Mouse (Mus musculus): ENCODE measurements at regions not wholly inside any gene's neighbourhood (a gene's known extent, or its start where the extent isn't known, plus 50 kb on each side); places are given as distances from the start of the nearest gene placed in this dataset.
A peak's percentile ranks its signal among the peaks of the same experiment; 100 is the strongest.

DNA sequence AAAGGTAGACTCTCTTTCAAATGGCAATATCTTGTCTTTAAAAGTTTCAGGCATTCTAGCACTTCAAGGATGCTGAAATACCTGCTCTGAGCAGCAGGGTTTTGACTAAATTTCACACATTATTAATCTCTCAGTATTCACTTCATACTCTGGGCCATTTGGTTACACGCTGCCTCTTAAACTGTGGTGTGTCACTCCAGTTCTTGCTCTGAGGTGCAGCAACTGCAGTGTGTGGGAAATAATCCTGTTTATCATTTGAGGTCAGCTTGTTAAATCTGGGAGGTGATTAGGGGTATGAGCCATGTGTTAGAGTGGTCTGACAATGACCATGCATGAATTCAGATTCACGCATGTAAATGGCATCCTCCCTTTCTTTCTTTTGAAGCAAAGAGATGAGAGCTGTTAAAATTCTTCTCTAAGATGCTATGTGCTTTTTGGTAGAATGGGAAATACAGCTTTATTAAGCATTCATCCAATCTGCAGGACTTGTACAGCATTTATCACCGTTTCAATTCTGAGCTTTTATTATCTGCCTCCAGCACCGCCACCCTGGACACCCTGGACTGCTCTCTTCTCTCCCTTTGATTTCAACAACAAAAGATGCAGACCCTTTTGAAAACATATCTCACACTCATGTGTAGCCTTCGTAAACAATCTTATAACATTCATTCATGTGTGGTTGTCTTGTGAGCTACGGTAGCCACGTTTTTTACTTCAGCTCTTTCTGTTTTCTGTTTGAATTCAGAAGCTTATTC, 362.4 kb upstream of the Gm38303 start:
- Histone ChIP-seq H3K4me3 (replicated peaks; ENCODE audit: low read length) (no peak overlapping the region), H3K9ac (ENCODE audit: low read depth, low read length, severe bottlenecking) (no peak overlapping the region), H3K4me2 (replicated peaks; ENCODE audit: low read depth, low read length, severe bottlenecking) (no peak overlapping the region), H3K9me3 (ENCODE audit: control insufficient read depth, low read length) (no peaks in the 10 kb centered on the region), H3K27me3 (ENCODE audit: control insufficient read depth, insufficient read depth, low read length) (no peaks in the 10 kb centered on the region), H3K36me3 (ENCODE audit: control insufficient read depth, insufficient read depth, low read length) (no peaks in the 10 kb centered on the region), H3K27ac (replicated peaks; ENCODE audit: low read depth, low read length) (no peak overlapping the region), H3K4me1 (ENCODE audit: control insufficient read depth, insufficient read depth, low read length) (no peaks in the 10 kb centered on the region)
- ATAC-seq (ENCODE audit: low FRiP score, low read depth) (no peak), DNase-seq (ENCODE audit: low spot score) (no peak)
- no peak for TF ChIP-seq POLR2A (IDR thresholded peaks at IDR 0.05; ENCODE audit: borderline replicate concordance, extremely low read depth, insufficient read depth, insufficient read length)
- 69% methylated on average over 7 of the region's 7 CpGs for WGBS

DNA sequence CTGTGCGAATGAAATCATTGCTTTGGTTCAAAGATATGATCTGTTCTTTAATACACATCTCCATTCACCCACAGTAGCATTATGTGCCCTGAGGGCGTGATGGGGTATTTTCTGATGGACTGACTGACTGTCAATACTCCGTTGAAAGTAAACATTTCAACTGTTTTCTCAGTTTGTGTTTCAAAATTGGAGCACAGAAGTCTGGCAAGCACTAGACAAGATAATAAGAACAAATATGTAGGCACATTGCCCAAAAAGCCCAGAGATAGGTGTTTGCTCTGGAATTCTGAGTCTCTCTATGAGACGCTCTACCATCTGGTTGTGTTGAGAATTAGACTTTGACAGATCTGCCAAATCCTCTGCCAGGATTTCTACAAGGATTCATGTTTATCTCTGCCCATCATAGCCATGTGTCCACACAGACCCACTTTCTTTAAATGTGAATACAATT, 350.0 kb upstream of the Gm38303 start:
- no peaks in the 10 kb centered on the region for H3K36me3 ChIP-seq (ENCODE audit: control insufficient read depth, insufficient read depth, low read length)
- 52% methylated on average over 4 of the region's 4 CpGs for WGBS
- ATAC-seq (ENCODE audit: low FRiP score, low read depth): no peak
- no peak overlapping the region for H3K4me3 ChIP-seq (replicated peaks; ENCODE audit: low read length)
- DNase-seq (ENCODE audit: low spot score): no peak
- no peak overlapping the region for H3K27ac ChIP-seq (replicated peaks; ENCODE audit: low read depth, low read length)
- no peaks in the 10 kb centered on the region for H3K27me3 ChIP-seq (ENCODE audit: control insufficient read depth, insufficient read depth, low read length)
- no peak for TF ChIP-seq POLR2A (IDR thresholded peaks at IDR 0.05; ENCODE audit: borderline replicate concordance, extremely low read depth, insufficient read depth, insufficient read length)
- no peak overlapping the region for H3K4me2 ChIP-seq (replicated peaks; ENCODE audit: low read depth, low read length, severe bottlenecking)
- no peaks in the 10 kb centered on the region for H3K4me1 ChIP-seq (ENCODE audit: control insufficient read depth, insufficient read depth, low read length)
- H3K9ac ChIP-seq (ENCODE audit: low read depth, low read length, severe bottlenecking): no peak overlapping the region
- H3K9me3 ChIP-seq (ENCODE audit: control insufficient read depth, low read length): no peaks in the 10 kb centered on the region

DNA sequence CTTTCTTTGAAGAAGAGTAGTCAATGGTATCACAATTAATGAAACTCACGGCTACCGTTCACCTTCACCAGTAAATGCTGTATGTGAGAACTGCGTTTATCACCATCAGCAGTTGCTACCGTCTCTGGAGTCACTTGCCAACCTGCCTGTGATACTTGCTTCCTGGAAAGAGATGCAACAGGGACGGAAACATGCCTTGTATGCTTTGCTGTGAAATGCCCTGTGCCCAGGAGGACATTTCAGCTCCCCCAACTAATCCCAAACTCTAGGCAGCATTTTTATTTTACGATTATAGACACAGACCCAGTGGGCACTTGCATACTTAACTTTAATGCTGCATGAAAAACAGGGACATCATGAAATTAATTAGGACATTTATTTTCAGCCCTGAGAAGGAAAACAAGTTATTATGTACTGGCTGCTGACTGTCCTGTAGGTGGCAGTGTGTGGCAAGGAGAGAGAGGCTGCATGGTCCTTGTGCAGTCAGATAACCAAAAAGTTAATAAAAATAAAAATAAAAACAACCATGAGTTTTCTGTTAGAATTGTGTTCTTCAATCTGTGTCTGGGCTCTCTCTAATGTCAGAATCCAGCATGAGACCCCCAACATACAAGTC, 349.5 kb upstream of the Gm38303 start:
- H3K27me3 ChIP-seq (ENCODE audit: control insufficient read depth, insufficient read depth, low read length): no peaks in the 10 kb centered on the region
- TF ChIP-seq POLR2A (IDR thresholded peaks at IDR 0.05; ENCODE audit: borderline replicate concordance, extremely low read depth, insufficient read depth, insufficient read length): no peak
- no peak overlapping the region for H3K4me2 ChIP-seq (replicated peaks; ENCODE audit: low read depth, low read length, severe bottlenecking)
- 41% methylated on average over 6 of the region's 6 CpGs for WGBS
- DNase-seq (ENCODE audit: low spot score) (peak; percentile 60), ATAC-seq (ENCODE audit: low FRiP score, low read depth) (peak; percentile 72)
- no peaks in the 10 kb centered on the region for H3K36me3 ChIP-seq (ENCODE audit: control insufficient read depth, insufficient read depth, low read length)
- no peak overlapping the region for H3K4me3 ChIP-seq (replicated peaks; ENCODE audit: low read length)
- H3K9me3 ChIP-seq (ENCODE audit: control insufficient read depth, low read length): no peaks in the 10 kb centered on the region
- H3K9ac ChIP-seq (ENCODE audit: low read depth, low read length, severe bottlenecking): no peak overlapping the region
- no peak overlapping the region for H3K27ac ChIP-seq (replicated peaks; ENCODE audit: low read depth, low read length)
- no peaks in the 10 kb centered on the region for H3K4me1 ChIP-seq (ENCODE audit: control insufficient read depth, insufficient read depth, low read length)

DNA sequence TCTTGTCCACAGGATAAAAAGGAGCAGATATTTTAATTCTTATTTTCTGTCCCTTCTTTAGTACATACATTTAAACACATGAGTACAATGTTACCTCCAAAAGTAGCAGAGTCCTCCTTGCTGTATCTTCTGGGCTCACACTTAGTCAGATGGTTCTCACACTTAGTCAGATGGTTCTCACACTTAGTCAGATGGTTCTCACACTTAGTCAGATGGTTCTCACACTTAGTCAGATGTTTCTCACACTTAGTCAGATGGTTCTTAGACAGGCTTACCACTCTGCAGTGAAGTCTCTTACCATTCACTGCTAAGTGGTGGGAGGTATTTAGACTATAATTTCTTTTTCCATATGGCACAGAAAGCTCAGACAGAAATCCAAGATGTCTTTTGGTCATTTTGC, 346.5 kb upstream of the Gm38303 start:
- no peak for TF ChIP-seq POLR2A (IDR thresholded peaks at IDR 0.05; ENCODE audit: borderline replicate concordance, extremely low read depth, insufficient read depth, insufficient read length)
- DNase-seq (ENCODE audit: low spot score) (no peak), ATAC-seq (ENCODE audit: low FRiP score, low read depth) (no peak)

DNA sequence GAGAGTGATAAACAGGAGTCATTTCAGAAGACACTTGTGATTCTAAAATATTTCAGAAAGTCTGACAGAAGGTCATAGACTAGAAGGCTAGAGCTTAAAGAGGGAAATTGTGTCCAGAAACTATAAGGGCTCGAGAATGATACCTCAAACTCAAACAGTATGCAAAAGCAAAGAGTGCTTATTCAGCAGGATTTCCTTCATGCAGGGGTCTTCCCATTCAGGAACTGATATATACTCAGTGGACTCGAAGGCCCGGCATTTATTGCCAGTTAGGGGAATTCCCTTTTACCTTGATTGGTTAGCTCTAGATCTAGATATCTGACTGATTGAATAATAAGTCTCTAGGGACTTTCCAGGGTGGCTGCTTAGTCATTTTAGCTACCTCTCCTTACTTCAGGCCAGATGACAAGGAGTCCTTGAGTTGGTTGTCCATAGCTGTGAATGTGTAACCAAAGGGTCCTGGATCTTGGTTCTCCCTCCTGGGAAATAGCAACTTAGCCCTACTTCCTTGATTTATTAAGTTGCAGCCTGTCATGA, 312.6 kb upstream of the Gm38303 start:
- Histone ChIP-seq H3K4me3 (replicated peaks; ENCODE audit: low read length) (no peak overlapping the region), H3K9me3 (ENCODE audit: control insufficient read depth, low read length) (no peaks in the 10 kb centered on the region), H3K36me3 (ENCODE audit: control insufficient read depth, insufficient read depth, low read length) (no peaks in the 10 kb centered on the region), H3K27ac (replicated peaks; ENCODE audit: low read depth, low read length) (no peak overlapping the region), H3K9ac (ENCODE audit: low read depth, low read length, severe bottlenecking) (no peak overlapping the region), H3K27me3 (ENCODE audit: control insufficient read depth, insufficient read depth, low read length) (no peaks in the 10 kb centered on the region), H3K4me2 (replicated peaks; ENCODE audit: low read depth, low read length, severe bottlenecking) (no peak overlapping the region), H3K4me1 (ENCODE audit: control insufficient read depth, insufficient read depth, low read length) (no peaks in the 10 kb centered on the region)
- no peak for TF ChIP-seq POLR2A (IDR thresholded peaks at IDR 0.05; ENCODE audit: borderline replicate concordance, extremely low read depth, insufficient read depth, insufficient read length)
- ATAC-seq (ENCODE audit: low FRiP score, low read depth): no peak
- WGBS: 72% methylated on average over 3 of the region's 3 CpGs
- DNase-seq (ENCODE audit: low spot score): no peak

More for the DNA sequence above, 346.5 kb upstream of the Gm38303 start:
- Histone ChIP-seq H3K9ac (ENCODE audit: low read depth, low read length, severe bottlenecking) (no peak overlapping the region), H3K36me3 (ENCODE audit: control insufficient read depth, insufficient read depth, low read length) (no peaks in the 10 kb centered on the region), H3K4me1 (ENCODE audit: control insufficient read depth, insufficient read depth, low read length) (no peaks in the 10 kb centered on the region), H3K27me3 (ENCODE audit: control insufficient read depth, insufficient read depth, low read length) (no peaks in the 10 kb centered on the region), H3K4me2 (replicated peaks; ENCODE audit: low read depth, low read length, severe bottlenecking) (no peak overlapping the region), H3K9me3 (ENCODE audit: control insufficient read depth, low read length) (no peaks in the 10 kb centered on the region), H3K4me3 (replicated peaks; ENCODE audit: low read length) (no peak overlapping the region), H3K27ac (replicated peaks; ENCODE audit: low read depth, low read length) (no peak overlapping the region)

All from limb, embryonic 14.5 days (tissue).